Mouse (Mus musculus) c-Kit-negative CD71-positive TER-119-positive erythroid progenitor cells, embryonic 14.5 days (primary cell): ENCODE measurements around the gene Klhdc8a.
"Not testable (repeated sequence)": the region's sequence is repeated elsewhere in the genome, so short reads cannot be mapped to it uniquely, and the experiment has no call there.

Experiments
- DNase-seq: peaks from one replicate; pipeline ENCODE4 v3.0.0-alpha.2; 2013; ENCODE audit warnings: low read depth, low spot score

Gene Klhdc8a

GRCm38 (mm10) chr1:132343656-132344055 lies 45.2 kb downstream of the Klhdc8a start:
- no peak for DNase-seq

DNA sequence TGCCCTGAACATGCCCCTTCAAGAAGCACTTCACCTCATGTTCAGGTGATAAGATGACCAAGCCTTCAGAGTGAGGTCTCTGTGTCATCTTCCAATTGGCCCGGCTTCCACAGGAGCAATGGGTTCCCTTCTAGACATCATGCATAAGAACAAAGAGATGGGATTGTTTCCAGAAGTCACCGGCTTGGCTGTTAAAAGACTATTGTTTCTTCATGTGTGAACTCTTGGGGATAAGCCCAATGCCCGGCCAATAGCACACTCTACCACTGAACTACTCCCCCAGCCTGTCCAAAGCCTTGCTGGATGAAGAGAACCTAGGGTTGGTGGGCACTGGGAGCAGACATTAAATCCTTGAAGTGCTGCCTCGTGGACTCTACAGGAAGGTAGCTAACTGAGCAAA lies 47.1 kb downstream of the Klhdc8a start:
- no peak for DNase-seq

DNA sequence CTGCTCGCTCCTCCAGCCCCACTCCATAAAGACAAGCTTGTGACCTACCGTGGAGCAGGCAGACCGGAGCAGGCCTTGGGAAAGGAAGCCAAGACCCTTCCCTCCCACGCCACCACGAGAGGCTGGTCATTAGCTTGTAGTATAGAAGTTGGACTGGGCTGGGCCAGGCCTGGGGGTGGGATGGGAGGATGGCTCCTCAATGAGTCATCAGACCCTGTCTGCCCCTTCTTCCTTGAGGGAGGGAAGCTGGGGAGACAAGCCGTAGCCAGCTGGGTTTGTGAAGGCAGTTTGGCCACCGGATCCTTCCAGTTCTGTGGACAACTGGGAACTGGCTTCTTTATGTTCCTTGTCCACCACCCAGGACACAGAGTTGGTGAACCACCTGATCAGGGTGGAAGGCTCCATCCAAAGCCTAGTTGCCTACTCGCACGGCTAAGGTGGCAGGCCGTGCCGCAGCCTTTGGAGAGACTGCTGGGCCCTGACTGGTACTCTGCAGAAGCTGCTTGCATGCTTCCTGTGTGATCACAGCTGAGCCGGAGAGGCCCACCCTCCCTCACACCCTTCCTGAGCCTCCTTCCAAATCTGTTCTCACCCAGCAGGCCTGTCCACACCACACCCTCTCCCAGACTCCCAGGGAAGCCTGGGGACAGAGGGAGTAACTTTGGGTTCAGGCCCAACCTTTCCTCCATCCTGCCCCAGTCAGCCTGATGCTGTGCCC lies 47.9 kb downstream of the Klhdc8a start:
- DNase-seq: no peak

GRCm38 (mm10) chr1:132346951-132347350 lies 48.5 kb downstream of the Klhdc8a start:
- no peak for DNase-seq

DNA sequence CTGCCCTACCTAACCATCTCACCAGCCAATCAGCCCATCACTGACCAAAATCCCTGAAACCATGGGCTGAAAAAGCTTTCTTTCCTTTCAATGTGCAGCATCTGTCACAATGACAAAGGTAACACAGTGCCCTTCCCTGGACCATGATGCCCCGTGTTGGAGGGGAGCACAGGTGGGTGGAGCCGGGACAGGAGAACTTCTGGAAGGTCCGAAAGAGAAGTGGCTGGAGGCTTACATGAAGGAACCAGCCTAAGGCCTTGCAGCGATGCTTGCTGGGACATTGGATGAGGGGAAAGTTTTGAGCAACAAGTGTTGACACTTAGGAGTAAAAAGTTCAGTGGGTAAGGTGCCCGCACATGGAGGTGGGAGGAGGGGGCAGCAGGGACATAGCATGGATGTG lies 50.0 kb downstream of the Klhdc8a start:
- no peak for DNase-seq

- DNase-seq: not testable (repeated sequence)
Measured at GRCm38 (mm10) chr1:132349049-132349448, 50.6 kb downstream of the Klhdc8a start.

DNA sequence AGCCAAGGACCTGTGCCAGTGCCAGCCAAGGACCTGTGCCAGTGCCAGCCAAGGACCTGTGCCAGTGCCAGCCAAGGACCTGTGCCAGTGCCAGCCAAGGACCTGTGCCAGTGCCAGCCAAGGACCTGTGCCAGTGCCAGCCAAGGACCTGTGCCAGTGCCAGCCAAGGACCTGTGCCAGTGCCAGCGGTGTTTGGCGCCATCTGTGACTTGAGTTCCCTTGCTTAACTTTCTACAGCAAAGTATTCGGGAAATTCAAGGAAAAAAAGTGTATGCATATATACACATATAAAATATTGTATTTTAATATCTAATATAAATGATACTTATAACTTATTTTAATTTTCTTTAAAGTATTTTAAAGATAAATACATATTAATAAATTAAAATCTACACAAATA lies 51.2 kb downstream of the Klhdc8a start:
- not testable (repeated sequence) for DNase-seq

DNA sequence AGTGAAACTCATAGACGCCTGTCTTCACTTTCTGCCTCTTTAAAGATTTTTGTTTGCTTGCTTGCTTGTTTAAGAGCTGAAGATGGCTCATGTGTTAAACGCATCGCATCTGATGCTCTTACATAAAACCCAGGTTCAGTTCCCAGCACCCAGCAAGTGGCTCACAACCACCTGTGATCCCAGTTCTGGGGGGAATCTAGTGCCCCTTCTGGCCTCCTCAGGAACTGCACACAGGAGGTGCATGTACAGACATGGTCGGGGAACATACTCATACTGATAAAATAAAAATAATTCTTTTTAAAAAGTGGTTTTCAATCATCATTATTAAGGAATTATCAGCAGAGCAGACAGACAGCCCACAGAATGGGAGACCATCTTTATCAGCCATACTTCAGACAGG lies 52.6 kb downstream of the Klhdc8a start:
- no peak for DNase-seq

- no peak for DNase-seq
Measured at GRCm38 (mm10) chr1:132353389-132353788, 55.0 kb downstream of the Klhdc8a start.

DNA sequence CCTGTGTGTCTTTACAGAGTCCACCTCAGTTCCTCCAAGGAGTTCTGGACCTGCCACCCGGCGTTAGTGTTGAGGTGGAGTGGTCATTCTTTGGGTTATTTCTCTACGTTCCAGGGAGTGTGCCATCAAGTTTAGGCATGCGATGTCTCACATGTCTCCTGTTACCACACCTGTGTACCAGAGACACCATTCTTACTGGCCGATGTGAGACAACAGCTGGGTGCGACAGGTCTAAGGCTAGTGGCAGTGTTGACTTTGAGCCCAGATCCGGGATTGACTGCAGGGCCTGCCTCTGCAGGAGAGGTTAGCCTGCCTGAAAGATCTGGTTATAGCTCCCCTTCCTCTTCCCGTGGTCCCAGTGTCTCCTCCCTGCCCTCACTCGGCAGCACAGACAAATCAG lies 55.8 kb downstream of the Klhdc8a start:
- DNase-seq: no peak

DNA sequence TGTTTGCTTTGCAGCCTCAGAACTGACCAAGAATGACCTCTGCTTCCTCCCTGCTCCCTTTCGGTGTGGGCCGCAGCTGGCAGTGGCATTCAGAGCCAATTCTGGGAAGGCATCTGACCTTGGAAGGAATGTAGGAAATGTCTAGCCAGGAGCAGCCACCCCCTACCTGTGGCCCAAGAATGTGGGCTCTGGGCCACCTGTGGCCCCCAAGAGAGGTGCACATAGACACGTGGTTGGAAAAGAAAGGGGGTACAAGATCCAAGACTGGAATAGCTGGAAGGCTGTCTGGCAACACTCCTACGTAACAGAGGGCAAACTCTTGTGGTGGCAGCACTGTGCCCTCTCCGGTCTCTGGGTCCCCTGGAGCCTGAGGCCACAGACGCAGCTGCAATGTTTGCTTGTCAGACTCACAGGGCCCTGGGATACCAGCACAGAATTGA lies 56.8 kb downstream of the Klhdc8a start:
- DNase-seq: no peak

DNA sequence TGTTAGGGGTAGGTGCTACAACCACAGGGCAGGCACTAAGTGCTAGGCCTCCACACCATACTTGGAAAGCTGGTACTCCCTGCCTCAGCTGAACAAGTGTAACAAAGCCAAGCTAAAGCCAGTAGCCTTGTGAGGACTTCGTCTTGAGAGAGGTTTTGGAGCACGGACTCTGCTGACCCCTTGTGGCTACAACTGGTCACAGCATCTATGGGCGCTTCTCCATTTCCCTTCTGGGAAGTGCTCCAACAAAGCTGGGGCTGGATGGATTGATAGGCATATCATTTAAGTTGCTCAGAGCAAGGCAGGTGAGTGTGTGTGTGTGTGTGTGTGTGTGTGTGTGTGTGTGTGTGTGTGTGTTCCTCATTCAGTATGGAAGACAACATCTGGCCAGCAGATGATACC lies 57.4 kb downstream of the Klhdc8a start:
- DNase-seq: peak; percentile 76

DNA sequence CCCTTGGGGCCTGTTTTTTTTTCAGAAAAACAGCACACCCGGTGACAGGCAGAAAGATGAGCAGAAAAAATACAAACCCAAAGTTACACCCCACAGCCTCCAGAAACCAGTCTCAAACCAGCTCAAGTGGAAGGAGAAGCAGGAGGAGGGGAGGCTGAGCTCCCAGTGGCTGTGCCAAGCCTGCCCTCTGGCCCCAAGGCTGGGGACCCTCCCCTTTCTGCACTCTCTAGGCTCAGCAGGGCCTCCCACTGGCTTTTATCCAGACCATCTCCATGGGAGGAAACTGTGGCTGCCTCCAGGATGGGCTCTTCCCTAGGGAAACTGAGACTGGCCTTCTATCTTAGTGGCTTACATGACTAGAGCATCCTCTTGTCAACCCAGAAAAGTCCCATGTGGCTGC lies 58.4 kb downstream of the Klhdc8a start:
- no peak for DNase-seq
